Mouse (Mus musculus) liver, embryonic 14.5 days (tissue): ENCODE results near the gene Naaladl2.

Experiments
- CTCF ChIP-seq: IDR thresholded peaks from 2 replicates; pipeline ENCODE4 v1.5.1; 2016; ENCODE audit warnings: antibody characterized with exemption, low read depth, control low read depth
- EP300 ChIP-seq: IDR thresholded peaks from 2 replicates; pipeline ENCODE4 v1.6.1; 2016; ENCODE audit warnings: antibody characterized with exemption, low read depth

- no peak for TF ChIP-seq CTCF
- no peak for TF ChIP-seq EP300
Measured at GRCm38 (mm10) chr3:24690162-24690915, 453.7 kb downstream of the Naaladl2 start.
